Mouse (Mus musculus) embryonic fibroblast, embryonic 13.5 days (primary cell): ENCODE data around the gene Primpol.

Experiments
- CTCF ChIP-seq: IDR thresholded peaks from 2 replicates; pipeline ENCODE4 v1.5.1; 2011; ENCODE audit warnings: mild to moderate bottlenecking, control low read depth, low read length, moderate library complexity, borderline replicate concordance; ENCODE audit not compliant: insufficient read depth
- POLR2A ChIP-seq: IDR thresholded peaks from 2 replicates; pipeline ENCODE4 v1.6.1; 2011; ENCODE audit warnings: low read depth, mild to moderate bottlenecking, control low read depth, low read length, moderate library complexity

DNA sequence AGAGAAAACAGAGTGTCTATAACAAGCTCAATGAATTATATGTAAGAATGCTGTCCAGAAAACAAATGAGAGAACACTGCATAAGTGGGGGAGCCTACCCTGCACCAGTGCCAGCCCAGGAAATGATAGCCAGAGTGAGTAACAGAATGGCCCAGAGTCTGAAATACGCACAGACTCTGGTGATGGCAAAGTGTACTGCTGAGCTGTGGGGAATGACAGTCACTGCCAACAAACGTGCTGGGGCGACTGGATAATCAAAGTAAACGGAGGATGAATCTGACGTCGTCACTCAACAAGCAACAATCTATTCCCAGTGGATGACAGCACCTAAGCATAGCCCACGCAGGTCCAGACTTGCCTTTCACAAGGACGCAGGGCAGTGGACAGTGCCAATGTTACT is 23.9 kb downstream of the Primpol start:
- TF ChIP-seq CTCF: no peak
- TF ChIP-seq POLR2A: no peak
